Mouse (Mus musculus): ENCODE results near the gene Gm21958.

DNA sequence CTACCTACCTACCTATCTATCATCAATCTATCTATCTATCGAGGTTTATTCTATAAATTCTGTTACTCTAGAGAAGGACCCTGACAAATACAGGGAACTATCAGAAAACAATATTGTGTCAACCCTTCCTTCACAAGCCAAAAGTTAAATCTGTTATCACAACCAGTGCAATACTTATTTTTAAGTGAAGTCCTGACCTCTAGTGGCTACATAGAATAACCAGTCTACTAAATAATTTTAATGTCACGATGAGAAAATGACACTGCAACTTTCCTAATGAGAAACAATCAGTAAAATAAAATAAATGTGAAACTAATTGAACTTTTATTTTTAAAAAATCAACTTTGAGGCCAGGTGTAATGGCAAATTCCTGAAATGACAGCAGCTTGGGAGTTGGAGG is 25.1 kb downstream of the Gm21958 start:
- TF ChIP-seq CTCF (IDR thresholded peaks at IDR 0.05): peak; percentile 71
- TF ChIP-seq EP300 (IDR thresholded peaks at IDR 0.05; ENCODE audit: insufficient read depth, low read depth, low read length): no peak
